Mouse (Mus musculus) ZHBTc4 (cell line): ENCODE results near the gene Cubn.

Experiments
- DNase-seq: peaks from one replicate; pipeline ENCODE4 v3.0.0-alpha.2; 2011; ENCODE audit warnings: low read depth, low spot score

The Cubn gene

GRCm38 (mm10) chr2:13408333-13408732, 83.3 kb downstream of the Cubn start:
- DNase-seq: no peak

GRCm38 (mm10) chr2:13407698-13408097, 83.9 kb downstream of the Cubn start:
- DNase-seq: no peak

- DNase-seq: peak; percentile 23
Observed at GRCm38 (mm10) chr2:13407272-13407671, 84.3 kb downstream of the Cubn start.

GRCm38 (mm10) chr2:13404986-13405678, 86.5 kb downstream of the Cubn start:
- no peak for DNase-seq

GRCm38 (mm10) chr2:13400831-13401230, 90.8 kb downstream of the Cubn start:
- DNase-seq: no peak

GRCm38 (mm10) chr2:13399480-13400072, 92.0 kb downstream of the Cubn start:
- no peak for DNase-seq

- peak; percentile 12 for DNase-seq
Observed at GRCm38 (mm10) chr2:13398955-13399354, 92.7 kb downstream of the Cubn start.

- no peak for DNase-seq
Observed at GRCm38 (mm10) chr2:13398551-13398950, 93.1 kb downstream of the Cubn start.

- no peak for DNase-seq
Observed at GRCm38 (mm10) chr2:13396124-13396540, 95.5 kb downstream of the Cubn start.

GRCm38 (mm10) chr2:13391018-13391417, 100.6 kb downstream of the Cubn start:
- no peak for DNase-seq

GRCm38 (mm10) chr2:13386631-13387030, 105.0 kb downstream of the Cubn start:
- DNase-seq: no peak

GRCm38 (mm10) chr2:13385542-13386345, 105.9 kb downstream of the Cubn start:
- DNase-seq: no peak

GRCm38 (mm10) chr2:13384775-13385541, 106.7 kb downstream of the Cubn start:
- no peak for DNase-seq

- DNase-seq: no peak
Observed at GRCm38 (mm10) chr2:13376166-13376565, 115.4 kb downstream of the Cubn start.

- DNase-seq: no peak
Observed at GRCm38 (mm10) chr2:13373291-13373690, 118.3 kb downstream of the Cubn start.

- no peak for DNase-seq
Observed at GRCm38 (mm10) chr2:13372825-13373224, 118.8 kb downstream of the Cubn start.

- DNase-seq: peak; percentile 77
Observed at GRCm38 (mm10) chr2:13372256-13372824, 119.3 kb downstream of the Cubn start.

- no peak for DNase-seq
Observed at GRCm38 (mm10) chr2:13371797-13372170, 119.8 kb downstream of the Cubn start.

- no peak for DNase-seq
Observed at GRCm38 (mm10) chr2:13371072-13371796, 120.4 kb downstream of the Cubn start.

GRCm38 (mm10) chr2:13370556-13370955, 121.1 kb downstream of the Cubn start:
- DNase-seq: peak; percentile 91

GRCm38 (mm10) chr2:13368517-13368916, 123.1 kb downstream of the Cubn start:
- DNase-seq: no peak
